In the genomic region with DNA sequence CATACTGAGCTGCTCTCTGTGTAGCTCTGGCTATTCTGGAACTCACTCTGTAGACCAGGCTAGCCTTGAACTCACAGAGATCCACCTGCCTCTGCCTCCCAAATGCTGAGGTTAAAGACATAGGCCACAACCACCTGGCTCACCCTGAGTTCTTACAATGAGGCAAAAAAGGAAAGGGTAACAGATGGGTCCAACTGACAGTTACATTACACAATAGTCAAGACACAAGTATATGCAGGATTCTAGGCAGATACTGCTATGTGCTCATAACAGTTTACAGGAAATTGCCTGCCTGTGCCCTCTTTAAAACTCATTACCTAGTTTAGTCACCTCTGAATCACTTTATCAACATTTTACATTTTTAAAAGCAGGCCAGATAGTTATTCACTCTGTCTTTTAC, we compare ENCODE assay signal across 34 mouse cellular contexts. TPM values are rescaled to one million over a fixed set of nuclear protein-coding genes. Genes with fewer than 3 reads are reported as not detected.
DNase-seq lines count a peak whose midpoint lies in the region; ATAC-seq and TF ChIP-seq lines count a peak whose summit lies in the region.
"Had no signal": no experiment of that assay in that cellular context is flagged by ENCODE, and none has a peak within 500 bp of the region (broad histone marks: within the 10 kb centered on the region; RNA-seq: fewer than 3 reads in every experiment).

No protein-coding gene starts in this region.

- H3K4me1 ChIP-seq in liver, adult 2 months (ENCODE audit: control insufficient read depth, insufficient read depth, low read length) = peaks cover 17% of the 10 kb centered on the region
- peaks cover 2% of the 10 kb centered on the region; the same call in 1 of the 2 replicates for H3K4me1 ChIP-seq in bone marrow, adult 2 months (ENCODE audit: control insufficient read depth, insufficient read depth, low read length)
- H3K4me1 ChIP-seq in liver, embryonic 12.5 days = peaks cover 77% of the 10 kb centered on the region
- H3K4me1 ChIP-seq in midbrain, embryonic 11.5 days (ENCODE audit: control insufficient read depth, insufficient read depth, low read length) = peaks cover 13% of the 10 kb centered on the region

- no peak overlapping the region for H3K4me3 ChIP-seq in liver, adult 2 months (ENCODE audit: insufficient read depth, low read depth, low read length)
- peak overlapping the region; percentile 33 for H3K4me3 ChIP-seq in bone marrow, adult 2 months (replicated peaks; ENCODE audit: control insufficient read depth, low read depth, low read length)
- H3K4me3 ChIP-seq in liver, embryonic 12.5 days = peak overlapping the region; percentile 90
- H3K4me3 ChIP-seq in macrophage (ENCODE audit: inconsistent target) = no peak overlapping the region; the same call in 1 of the 2 replicates
- no peak overlapping the region for H3K4me3 ChIP-seq in midbrain, embryonic 11.5 days (ENCODE audit: low read depth, low read length)
- H3K4me3 ChIP-seq: embryonic facial prominence, embryonic 13.5 days; heart, embryonic 15.5 days; hindbrain, embryonic 15.5 days; layer of hippocampus, adult 2 months; limb, embryonic 12.5 days; neural tube, embryonic 13.5 days had no signal

- no peaks in the 10 kb centered on the region for H3K27me3 ChIP-seq in liver, adult 2 months (ENCODE audit: control insufficient read depth, insufficient read depth, low read length)
- H3K27me3 ChIP-seq in liver, embryonic 12.5 days (replicated peaks) = no peaks in the 10 kb centered on the region
- H3K27me3 ChIP-seq in midbrain, embryonic 11.5 days (ENCODE audit: control insufficient read depth, insufficient read depth, low read length) = no peaks in the 10 kb centered on the region
- H3K27me3 ChIP-seq: embryonic facial prominence, embryonic 13.5 days; heart, embryonic 15.5 days; hindbrain, embryonic 15.5 days; megakaryocyte, embryonic 14.5 days had no signal

- no peak for TF ChIP-seq CTCF in liver, adult 2 months (IDR thresholded peaks at IDR 0.05; ENCODE audit: low read depth, low read length)
- TF ChIP-seq CTCF in bone marrow, adult 2 months (IDR thresholded peaks at IDR 0.05; ENCODE audit: control insufficient read depth, insufficient read depth, low read length) = no peak

- H3K79me2 ChIP-seq in liver, adult 2 months (ENCODE audit: control insufficient read depth, insufficient read depth, low read length) = peaks cover 4% of the 10 kb centered on the region; the same call in 1 of the 2 replicates
- H3K79me2 ChIP-seq in macrophage (ENCODE audit: inconsistent target) = peaks cover 81% of the 10 kb centered on the region

- H3K4me2 ChIP-seq in liver, embryonic 12.5 days = peak overlapping the region; percentile 81
- no peak overlapping the region for H3K4me2 ChIP-seq in midbrain, embryonic 11.5 days
- H3K4me2 ChIP-seq: embryonic facial prominence, embryonic 13.5 days; heart, embryonic 15.5 days; hindbrain, embryonic 15.5 days; limb, embryonic 12.5 days; neural tube, embryonic 13.5 days had no signal

- no peak overlapping the region for H3K9ac ChIP-seq in liver, adult 2 months (ENCODE audit: low read depth, low read length)
- peak overlapping the region; percentile 97 for H3K9ac ChIP-seq in liver, embryonic 12.5 days
- no peak overlapping the region for H3K9ac ChIP-seq in midbrain, embryonic 11.5 days (ENCODE audit: low read length)
- H3K9ac ChIP-seq: embryonic facial prominence, embryonic 13.5 days; heart, embryonic 15.5 days; hindbrain, embryonic 15.5 days; limb, embryonic 12.5 days; neural tube, embryonic 13.5 days had no signal

- no peaks in the 10 kb centered on the region for H3K9me3 ChIP-seq in liver, embryonic 12.5 days (replicated peaks)
- H3K9me3 ChIP-seq in midbrain, embryonic 11.5 days (ENCODE audit: control insufficient read depth, low read length) = no peaks in the 10 kb centered on the region
- H3K9me3 ChIP-seq: embryonic facial prominence, embryonic 13.5 days; heart, embryonic 15.5 days; hindbrain, embryonic 15.5 days; limb, embryonic 12.5 days; megakaryocyte, embryonic 14.5 days; neural tube, embryonic 13.5 days had no signal

- H3K36me3 ChIP-seq in liver, adult 2 months (ENCODE audit: control insufficient read depth, insufficient read depth, low read length) = no peaks in the 10 kb centered on the region
- H3K36me3 ChIP-seq in liver, embryonic 12.5 days = peaks cover 48% of the 10 kb centered on the region
- no peaks in the 10 kb centered on the region for H3K36me3 ChIP-seq in macrophage (ENCODE audit: inconsistent target)
- H3K36me3 ChIP-seq in midbrain, embryonic 11.5 days (ENCODE audit: control insufficient read depth, insufficient read depth, low read length) = no peaks in the 10 kb centered on the region
- H3K36me3 ChIP-seq: embryonic facial prominence, embryonic 13.5 days; heart, embryonic 15.5 days; hindbrain, embryonic 15.5 days; limb, embryonic 12.5 days; neural tube, embryonic 13.5 days had no signal

- no peak overlapping the region for H3K27ac ChIP-seq in liver, adult 2 months (replicated peaks; ENCODE audit: insufficient read depth, low read depth, low read length)
- no peak overlapping the region for H3K27ac ChIP-seq in bone marrow, adult 2 months (ENCODE audit: control insufficient read depth, insufficient read depth, low read depth, low read length, poor library complexity)
- H3K27ac ChIP-seq in liver, embryonic 12.5 days = peak overlapping the region; percentile 100
- peak overlapping the region; percentile 1 for H3K27ac ChIP-seq in macrophage
- no peak overlapping the region for H3K27ac ChIP-seq in midbrain, embryonic 11.5 days (ENCODE audit: low read depth, low read length)
- H3K27ac ChIP-seq: embryonic facial prominence, embryonic 13.5 days; heart, embryonic 15.5 days; hindbrain, embryonic 15.5 days; layer of hippocampus, adult 2 months; limb, embryonic 12.5 days; neural tube, embryonic 13.5 days had no signal

- DNase-seq in liver, adult 2 months (ENCODE audit: extremely low read depth, low read depth, low spot score) = peak; percentile 6
- no peak for DNase-seq in liver
- DNase-seq in thymus, postnatal 36 days = no peak
- DNase-seq in midbrain, embryonic 11.5 days (ENCODE audit: low spot score, missing footprints) = no peak
- DNase-seq: adrenal gland, adult 8-10 months; cerebellum, adult 2 months; cerebellum, postnatal 36 days; embryo, embryonic 11 days; gastrocnemius, postnatal 25 days; heart, postnatal 4 days; kidney, postnatal 25 days; midbrain, embryonic 14.5 days; thymus, adult 18-20 months; thymus, postnatal 4 days had no signal

- ATAC-seq in liver, embryonic 12.5 days = no peak
- no peak for ATAC-seq in midbrain, embryonic 11.5 days (ENCODE audit: low FRiP score)
- ATAC-seq: activated CD4-positive, CD25-positive, alpha-beta regulatory T cell, adult 4 months; forebrain, embryonic 16.5 days; intestine, embryonic 16.5 days had no signal

- no peak for TF ChIP-seq POLR2A in liver, adult 2 months (IDR thresholded peaks at IDR 0.05; ENCODE audit: extremely low read depth, insufficient read depth, low read length)
- TF ChIP-seq POLR2A in bone marrow, adult 2 months (IDR thresholded peaks at IDR 0.05; ENCODE audit: borderline replicate concordance, control insufficient read depth, low read depth, low read length) = no peak

RNA-seq across cellular contexts. Expression of a gene that starts 3.1 kb away (rescaled TPM):
- 42.4 and 46.7 TPM in 2 replicates for total RNA-seq in liver, adult 2 months (2014; rRNA removed)
- 34.2 and 40.3 TPM in 2 replicates for polyA plus RNA-seq in liver, adult 2 months (2012; rRNA removed)
- polyA plus RNA-seq in bone marrow, adult 2 months (2011; ENCODE audit: insufficient read depth, insufficient read length, low replicate concordance, missing spikeins) = 152 and 203 TPM in 2 replicates
- 134 TPM in 2 replicates for polyA plus RNA-seq in liver, embryonic 12.5 days (2016; fragmentation: Nextera tagmentation; extraction: Ambion mirVana)
- total RNA-seq in macrophage (2018; cell fraction: chromatin; rRNA removed) = 100 to 1,000 TPM in 11 of 26 experiments, 10 to 100 TPM in 15; 30.9 to 262 (median 79.8) TPM
- 100 to 1,000 TPM; 204 to 401 (median 304) TPM for total RNA-seq in macrophage (2018; cell fraction: cytosol; rRNA removed)
- total RNA-seq in macrophage (2018; cell fraction: nucleus; rRNA removed) = 100 to 1,000 TPM; 188 to 510 (median 266) TPM
- 180 to 528 TPM (median 364 TPM) in 3 replicates for polyA plus RNA-seq in macrophage (2018)
- polyA plus RNA-seq in midbrain, embryonic 11.5 days (2014; fragmentation: Nextera tagmentation; extraction: Ambion mirVana) = 15.3 and 15.4 TPM in 2 replicates

RNA-seq across cellular contexts. Expression of a gene that starts 33.9 kb away (rescaled TPM):
- not detected in 2 replicates for total RNA-seq in liver, adult 2 months (2014; rRNA removed)
- not detected in 2 replicates for polyA plus RNA-seq in liver, adult 2 months (2012; rRNA removed)
- not detected in 2 replicates for polyA plus RNA-seq in bone marrow, adult 2 months (2011; ENCODE audit: insufficient read depth, insufficient read length, low replicate concordance, missing spikeins)
- polyA plus RNA-seq in liver, embryonic 12.5 days (2016; fragmentation: Nextera tagmentation; extraction: Ambion mirVana) = not detected in 2 replicates
- total RNA-seq in macrophage (2018; cell fraction: chromatin; rRNA removed) = not detected
- not detected for total RNA-seq in macrophage (2018; cell fraction: cytosol; rRNA removed)
- total RNA-seq in macrophage (2018; cell fraction: nucleus; rRNA removed) = not detected
- polyA plus RNA-seq in macrophage (2018) = not detected in 3 replicates
- not detected in 2 replicates for polyA plus RNA-seq in midbrain, embryonic 11.5 days (2014; fragmentation: Nextera tagmentation; extraction: Ambion mirVana)
- total RNA-seq: adrenal gland, adult 8-10 months; gastrocnemius, postnatal 25 days; heart, adult 8-10 months; heart, postnatal 4 days; layer of hippocampus, adult 2 months; layer of hippocampus, postnatal 25 days; left cerebral cortex, postnatal 10 days had no signal
- polyA plus RNA-seq: activated CD4-positive, CD25-positive, alpha-beta regulatory T cell, adult 4 months; cerebellum, adult 2 months; embryonic facial prominence, embryonic 13.5 days; forebrain, embryonic 16.5 days; heart, embryonic 15.5 days; hindbrain, embryonic 15.5 days; intestine, embryonic 16.5 days; kidney, embryonic 14.5 days; limb, embryonic 12.5 days; lung, embryonic 16.5 days; midbrain, embryonic 14.5 days; neural tube, embryonic 13.5 days; spleen, adult 2 months; stomach, embryonic 14.5 days had no signal

Comparison
In these comparisons a context has a peak if more than half of its experiments do, and no peak if none do; other contexts are left out.
1. H3K27ac ChIP-seq: peak in liver, embryonic 12.5 days (single experiment) and macrophage (single experiment); none in liver, adult 2 months (single experiment), bone marrow, adult 2 months (single experiment) and midbrain, embryonic 11.5 days (single experiment).
2. H3K4me3 ChIP-seq: peak in bone marrow, adult 2 months (single experiment) and liver, embryonic 12.5 days (single experiment); none in liver, adult 2 months (single experiment), macrophage (single experiment) and midbrain, embryonic 11.5 days (single experiment).